Mouse (Mus musculus): ENCODE measurements around the gene Pde4dip. TPM values are rescaled to one million over a fixed set of nuclear protein-coding genes. Genes with fewer than 3 reads are reported as not detected.

Gene Pde4dip
- polyA plus RNA-seq, 1 experiment from 2014 or later = 62.6 TPM

GRCm38 (mm10) chr3:97793995-97794394, 94.5 kb downstream of the Pde4dip start:
- Histone ChIP-seq H3K4me3 (replicated peaks) (no peak overlapping the region), H3K9me3 (replicated peaks) (0 out of 2 replicates have a peak, but pooled peaks cover 2% of the 10 kb centered on the region), H3K9ac (replicated peaks) (no peak overlapping the region), H3K4me2 (no peak overlapping the region), H3K36me3 (peaks cover 7% of the 10 kb centered on the region; the same call in 1 of the 2 replicates), H3K27me3 (replicated peaks) (no peaks in the 10 kb centered on the region), H3K27ac (replicated peaks) (no peak overlapping the region), H3K4me1 (no peaks in the 10 kb centered on the region)
- 74% methylated on average over 8 of the region's 8 CpGs for WGBS
- no peak for ATAC-seq (ENCODE audit: low FRiP score)

DNA sequence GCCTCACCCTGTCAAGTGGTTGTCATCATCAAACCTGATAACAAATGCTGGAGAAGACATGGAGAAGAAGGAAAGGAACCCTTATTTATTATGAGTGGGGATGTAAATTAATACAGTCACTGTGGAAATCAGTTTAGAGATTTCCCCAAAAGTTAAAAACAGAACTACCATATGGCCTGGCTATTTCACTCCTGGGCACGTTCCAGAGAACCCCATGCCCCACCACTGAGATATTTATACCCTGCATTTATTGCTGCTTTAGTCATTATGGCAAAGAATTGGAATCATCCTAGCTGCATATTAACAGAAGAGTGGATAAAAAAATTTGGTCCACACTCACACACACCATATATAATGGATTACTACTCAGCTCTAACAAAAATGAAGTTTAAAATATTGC, 98.4 kb downstream of the Pde4dip start:
- no peaks in the 10 kb centered on the region for H3K4me1 ChIP-seq
- no peak for ATAC-seq (ENCODE audit: low FRiP score)
- H3K9me3 ChIP-seq (replicated peaks) = 0 out of 2 replicates have a peak, but pooled peaks cover 2% of the 10 kb centered on the region
- H3K27ac ChIP-seq (replicated peaks) = no peak overlapping the region
- peaks cover 7% of the 10 kb centered on the region; the same call in 1 of the 2 replicates for H3K36me3 ChIP-seq
- H3K27me3 ChIP-seq (replicated peaks) = no peaks in the 10 kb centered on the region
- no peak overlapping the region for H3K4me3 ChIP-seq (replicated peaks)
- H3K9ac ChIP-seq (replicated peaks) = no peak overlapping the region
- 80% methylated on average over 1 of the region's 1 CpGs for WGBS
- no peak overlapping the region for H3K4me2 ChIP-seq

GRCm38 (mm10) chr3:97789317-97789716, 99.2 kb downstream of the Pde4dip start:
- Histone ChIP-seq H3K4me3 (replicated peaks) (no peak overlapping the region), H3K4me2 (no peak overlapping the region), H3K36me3 (peaks cover 7% of the 10 kb centered on the region; the same call in 1 of the 2 replicates), H3K27ac (replicated peaks) (no peak overlapping the region), H3K27me3 (replicated peaks) (no peaks in the 10 kb centered on the region), H3K9ac (replicated peaks) (no peak overlapping the region), H3K9me3 (replicated peaks) (0 out of 2 replicates have a peak, but pooled peaks cover 2% of the 10 kb centered on the region), H3K4me1 (no peaks in the 10 kb centered on the region)
- ATAC-seq (ENCODE audit: low FRiP score) = no peak

- WGBS = 43% methylated on average over 4 of the region's 4 CpGs
- Histone ChIP-seq H3K4me3 (replicated peaks) (no peak overlapping the region), H3K27me3 (replicated peaks) (no peaks in the 10 kb centered on the region), H3K9ac (replicated peaks) (no peak overlapping the region), H3K4me2 (no peak overlapping the region), H3K36me3 (no peaks in the 10 kb centered on the region; the same call in 1 of the 2 replicates), H3K4me1 (no peaks in the 10 kb centered on the region), H3K27ac (replicated peaks) (no peak overlapping the region), H3K9me3 (replicated peaks) (no peaks in the 10 kb centered on the region)
- ATAC-seq (ENCODE audit: low FRiP score) = no peak
Measured at GRCm38 (mm10) chr3:97776195-97776594, 112.3 kb downstream of the Pde4dip start.

DNA sequence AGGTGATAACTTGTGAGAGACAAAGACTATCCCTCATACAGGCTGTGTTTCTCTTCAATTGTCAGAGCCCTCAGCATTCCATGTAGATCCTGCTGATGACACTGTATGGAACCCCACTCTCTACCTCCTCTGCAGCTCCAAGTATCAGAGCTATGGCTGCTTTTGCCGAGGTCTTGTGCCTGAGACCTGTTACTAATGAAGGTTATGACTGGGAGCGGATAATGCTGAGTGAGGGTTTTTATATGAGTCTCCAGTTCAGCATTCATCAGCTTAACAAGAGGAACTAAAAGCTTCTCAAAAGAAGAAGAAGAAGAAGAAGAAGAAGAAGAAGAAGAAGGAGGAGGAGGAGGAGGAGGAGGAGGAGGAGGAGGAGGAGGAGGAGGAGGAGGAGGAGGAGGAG, 112.8 kb downstream of the Pde4dip start:
- Histone ChIP-seq H3K4me3 (replicated peaks) (no peak overlapping the region), H3K9ac (replicated peaks) (no peak overlapping the region), H3K4me1 (no peaks in the 10 kb centered on the region), H3K4me2 (no peak overlapping the region), H3K9me3 (replicated peaks) (no peaks in the 10 kb centered on the region), H3K27ac (replicated peaks) (no peak overlapping the region), H3K36me3 (no peaks in the 10 kb centered on the region; the same call in 1 of the 2 replicates), H3K27me3 (replicated peaks) (no peaks in the 10 kb centered on the region)
- ATAC-seq (ENCODE audit: low FRiP score) = no peak
- 68% methylated on average over 2 of the region's 2 CpGs for WGBS

DNA sequence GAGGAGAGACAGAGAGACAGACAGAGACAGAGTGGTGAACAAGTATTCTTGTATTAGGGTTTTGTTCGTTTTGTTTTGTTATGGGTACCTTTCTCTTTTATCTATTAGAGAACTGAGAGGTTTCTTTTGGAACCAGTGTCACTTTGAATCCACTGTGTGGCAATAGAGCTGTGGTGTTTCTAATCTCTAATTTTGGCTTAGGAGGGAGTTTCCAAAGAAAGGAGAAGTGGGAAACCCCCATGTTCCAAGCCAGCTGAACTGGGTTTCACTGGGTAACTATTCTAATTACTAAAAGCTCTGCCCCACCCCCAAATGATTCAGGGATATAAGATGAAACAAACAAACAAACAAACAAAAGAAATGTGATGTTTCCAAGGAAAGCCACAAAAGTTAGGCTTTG, 113.6 kb downstream of the Pde4dip start:
- 86% methylated on average over 1 of the region's 1 CpGs for WGBS
- Histone ChIP-seq H3K4me1 (no peaks in the 10 kb centered on the region), H3K36me3 (no peaks in the 10 kb centered on the region; the same call in 1 of the 2 replicates), H3K27me3 (replicated peaks) (no peaks in the 10 kb centered on the region), H3K4me3 (replicated peaks) (no peak overlapping the region), H3K9me3 (replicated peaks) (no peaks in the 10 kb centered on the region), H3K4me2 (no peak overlapping the region), H3K9ac (replicated peaks) (no peak overlapping the region), H3K27ac (replicated peaks) (no peak overlapping the region)
- ATAC-seq (ENCODE audit: low FRiP score) = no peak

- Histone ChIP-seq H3K36me3 (no peaks in the 10 kb centered on the region), H3K27ac (replicated peaks) (peak overlapping the region; percentile 99), H3K4me3 (replicated peaks) (peak overlapping the region; percentile 86), H3K4me2 (peak overlapping the region; percentile 89), H3K27me3 (replicated peaks) (no peaks in the 10 kb centered on the region), H3K9ac (replicated peaks) (peak overlapping the region; percentile 85), H3K4me1 (peaks cover 41% of the 10 kb centered on the region), H3K9me3 (replicated peaks) (no peaks in the 10 kb centered on the region)
- 3% methylated on average over 47 of the region's 47 CpGs for WGBS
- ATAC-seq (ENCODE audit: low FRiP score) = peak; percentile 98
Measured at GRCm38 (mm10) chr3:97767771-97768762, 120.4 kb downstream of the Pde4dip start.

GRCm38 (mm10) chr3:97767041-97767770, 121.3 kb downstream of the Pde4dip start:
- WGBS = 2% methylated on average over 40 of the region's 40 CpGs

DNA sequence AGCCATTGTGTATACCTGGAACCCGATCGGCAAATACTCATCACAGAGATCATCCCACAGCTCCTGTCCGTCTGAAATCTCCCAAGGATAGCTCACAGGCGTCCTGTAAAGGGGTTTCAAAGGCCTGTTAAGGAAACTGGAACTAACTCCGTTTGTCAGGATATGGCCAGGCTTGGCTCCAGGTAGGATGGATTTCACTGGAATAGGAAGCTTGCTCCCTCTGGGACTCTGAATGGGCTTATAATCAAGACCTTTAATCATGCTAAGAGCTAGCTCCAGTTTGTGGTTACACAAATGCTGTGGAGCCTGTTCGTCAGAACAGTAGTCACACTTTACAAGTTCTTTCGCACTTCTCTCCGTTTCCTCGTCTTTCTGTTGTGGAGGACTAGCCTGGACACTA, 122.0 kb downstream of the Pde4dip start:
- Histone ChIP-seq H3K4me1 (peaks cover 54% of the 10 kb centered on the region), H3K27ac (replicated peaks) (peak overlapping the region; percentile 99; the same call in 1 of the 2 replicates), H3K36me3 (no peaks in the 10 kb centered on the region)

More at GRCm38 (mm10) chr3:97767041-97767770, 121.3 kb downstream of the Pde4dip start:
- no peaks in the 10 kb centered on the region for H3K9me3 ChIP-seq (replicated peaks)
- no peaks in the 10 kb centered on the region for H3K27me3 ChIP-seq (replicated peaks)
- H3K36me3 ChIP-seq = no peaks in the 10 kb centered on the region
- ATAC-seq (ENCODE audit: low FRiP score) = peak; percentile 91
- peak overlapping the region; percentile 86 for H3K4me3 ChIP-seq (replicated peaks)
- peak overlapping the region; percentile 85 for H3K9ac ChIP-seq (replicated peaks)
- peaks cover 50% of the 10 kb centered on the region for H3K4me1 ChIP-seq
- peak overlapping the region; percentile 99 for H3K27ac ChIP-seq (replicated peaks)
- peak overlapping the region; percentile 89 for H3K4me2 ChIP-seq

GRCm38 (mm10) chr3:97764152-97764551, 124.4 kb downstream of the Pde4dip start:
- H3K4me1 ChIP-seq = peaks cover 54% of the 10 kb centered on the region
- WGBS = 51% methylated on average over 5 of the region's 5 CpGs
- no peaks in the 10 kb centered on the region for H3K27me3 ChIP-seq (replicated peaks)
- H3K9ac ChIP-seq (replicated peaks) = peak overlapping the region; percentile 37; the same call in 1 of the 2 replicates
- H3K4me3 ChIP-seq (replicated peaks) = peak overlapping the region; percentile 33
- H3K9me3 ChIP-seq (replicated peaks) = no peaks in the 10 kb centered on the region
- ATAC-seq (ENCODE audit: low FRiP score) = no peak
- peaks cover 5% of the 10 kb centered on the region for H3K36me3 ChIP-seq
- H3K4me2 ChIP-seq = peak overlapping the region; percentile 89
- H3K27ac ChIP-seq (replicated peaks) = no peak overlapping the region

More for the DNA sequence above, 122.0 kb downstream of the Pde4dip start:
- Histone ChIP-seq H3K27me3 (replicated peaks) (no peaks in the 10 kb centered on the region), H3K9me3 (replicated peaks) (no peaks in the 10 kb centered on the region), H3K9ac (replicated peaks) (peak overlapping the region; percentile 85), H3K4me3 (replicated peaks) (peak overlapping the region; percentile 86), H3K4me2 (peak overlapping the region; percentile 89)
- WGBS = 56% methylated on average over 9 of the region's 9 CpGs
- ATAC-seq (ENCODE audit: low FRiP score) = no peak

- 0 out of 2 replicates have a peak overlapping the region, but pooled peaks have one; percentile 26 for H3K9ac ChIP-seq (replicated peaks)
- H3K4me3 ChIP-seq (replicated peaks) = no peak overlapping the region
- no peaks in the 10 kb centered on the region for H3K9me3 ChIP-seq (replicated peaks)
- 90% methylated on average over 6 of the region's 6 CpGs for WGBS
- H3K4me2 ChIP-seq = peak overlapping the region; percentile 6; the same call in 1 of the 2 replicates
- H3K27ac ChIP-seq (replicated peaks) = no peak overlapping the region
- no peak for ATAC-seq (ENCODE audit: low FRiP score)
- H3K27me3 ChIP-seq (replicated peaks) = no peaks in the 10 kb centered on the region
- H3K4me1 ChIP-seq = peaks cover 49% of the 10 kb centered on the region
- H3K36me3 ChIP-seq = peaks cover 23% of the 10 kb centered on the region
Measured at GRCm38 (mm10) chr3:97761951-97762350, 126.6 kb downstream of the Pde4dip start.
